Mouse (Mus musculus) CH12.LX (cell line): ENCODE results near the gene Mon2. TPM values are rescaled to one million over a fixed set of nuclear protein-coding genes. Genes with fewer than 3 reads are reported as not detected.

ENCODE experiments used
- DNase-seq: peaks from one replicate; pipeline ENCODE4 v3.0.0-alpha.2; 2013; ENCODE audit errors: extremely low read depth
- H3K27ac ChIP-seq: 2 replicates; pipeline ENCODE4 v1.5.1; 2012; ENCODE audit warnings: low read depth, mild to moderate bottlenecking, control low read depth, moderate library complexity; ENCODE audit not compliant: insufficient read depth
- H3K27me3 ChIP-seq: replicated peaks from 2 replicates; pipeline ENCODE3; 2012; ENCODE audit warnings: inconsistent platforms
- H3K36me3 ChIP-seq, 2 experiments: replicated peaks in 1 of 2; 2 replicates each; pipeline versions ENCODE3 to v1.6.1; 2012; ENCODE audit warnings: inconsistent platforms in 1 of 2, low read length in 1 of 2, mild to moderate bottlenecking in 1 of 2, mixed read lengths in 1 of 2, moderate library complexity in 1 of 2; ENCODE audit not compliant: control insufficient read depth in 1 of 2, insufficient read depth in 1 of 2
- H3K4me1 ChIP-seq, 2 experiments: 2 replicates each; pipeline ENCODE4 v1.6.1; 2012; ENCODE audit warnings: inconsistent platforms in 1 of 2, moderate library complexity in 1 of 2; ENCODE audit not compliant: insufficient read depth in 2 of 2, control insufficient read depth in 1 of 2
- H3K4me2 ChIP-seq: 2 replicates; pipeline ENCODE4 v1.6.1; 2012; ENCODE audit warnings: low read depth, mild to moderate bottlenecking, control low read depth; ENCODE audit not compliant: poor library complexity, insufficient read depth, severe bottlenecking
- H3K4me3 ChIP-seq, 3 experiments: fragments of 150-350 bp in 1 of 3; sonication (generic) in 1 of 3; replicated peaks in 1 of 3; 2 replicates each; pipeline versions ENCODE3 to v1.5.1; 2011 to 2012; ENCODE audit warnings: low read depth in 2 of 3, low read length in 2 of 3, mild to moderate bottlenecking in 2 of 3, moderate library complexity in 2 of 3, control low read depth in 1 of 3, improper control_type of control experiment in 1 of 3, inconsistent platforms in 1 of 3, mixed read lengths in 1 of 3; ENCODE audit not compliant: poor library complexity in 1 of 3
- H3K79me2 ChIP-seq: replicated peaks from 2 replicates; pipeline ENCODE4 v1.6.1; 2012; ENCODE audit warnings: mild to moderate bottlenecking, moderate library complexity; ENCODE audit not compliant: control insufficient read depth, poor library complexity, insufficient read depth, severe bottlenecking; ENCODE audit errors: extremely low read depth
- H3K9ac ChIP-seq: 2 replicates; pipeline ENCODE4 v1.6.1; 2012; ENCODE audit warnings: low read depth, mild to moderate bottlenecking, control low read depth, moderate library complexity; ENCODE audit not compliant: insufficient read depth
- H3K9me3 ChIP-seq: replicated peaks from 2 replicates; pipeline ENCODE3; 2012; ENCODE audit warnings: low read length, inconsistent platforms, mixed read lengths
- BHLHE40 ChIP-seq: IDR thresholded peaks from 2 replicates; pipeline ENCODE4 v1.6.1; 2011; ENCODE audit warnings: mild to moderate bottlenecking, low read depth, low read length, improper control_type of control experiment
- CHD2 ChIP-seq: IDR thresholded peaks from 2 replicates; pipeline ENCODE4 v1.6.1; 2011; ENCODE audit warnings: low read length, improper control_type of control experiment
- EP300 ChIP-seq: IDR thresholded peaks from 2 replicates; pipeline ENCODE4 v1.6.1; 2011; ENCODE audit warnings: low read length, improper control_type of control experiment
- IRF4 ChIP-seq: IDR thresholded peaks from 2 replicates; pipeline ENCODE4 v1.6.1; 2014; ENCODE audit warnings: low read depth, mild to moderate bottlenecking, inconsistent platforms, low read length, improper control_type of control experiment
- JUN ChIP-seq: IDR thresholded peaks from 2 replicates; pipeline ENCODE4 v1.6.1; 2011; ENCODE audit warnings: low read depth, mild to moderate bottlenecking, low read length, improper control_type of control experiment, moderate library complexity; ENCODE audit not compliant: insufficient read depth
- MAFK ChIP-seq: IDR thresholded peaks from 2 replicates; pipeline ENCODE4 v1.6.1; 2011; ENCODE audit warnings: low read length, improper control_type of control experiment; ENCODE audit not compliant: insufficient replicate concordance
- MAX ChIP-seq: IDR thresholded peaks from 2 replicates; pipeline ENCODE4 v1.6.1; 2011; ENCODE audit warnings: low read length, improper control_type of control experiment
- MXI1 ChIP-seq: IDR thresholded peaks from 2 replicates; pipeline ENCODE4 v1.6.1; 2011; ENCODE audit warnings: mild to moderate bottlenecking, low read depth, low read length, improper control_type of control experiment
- NELFE ChIP-seq: IDR thresholded peaks from 2 replicates; pipeline ENCODE4 v1.6.1; 2011; ENCODE audit warnings: low read depth, low read length, improper control_type of control experiment
- POLR2AphosphoS2 ChIP-seq: IDR thresholded peaks from 2 replicates; pipeline ENCODE4 v1.6.1; 2011; ENCODE audit warnings: low read depth, low read length, improper control_type of control experiment
- RAD21 ChIP-seq: IDR thresholded peaks from 2 replicates; pipeline ENCODE4 v1.6.1; 2011; ENCODE audit warnings: low read depth, mild to moderate bottlenecking, low read length, improper control_type of control experiment, moderate library complexity
- SMC3 ChIP-seq: IDR thresholded peaks from 2 replicates; pipeline ENCODE4 v1.6.1; 2011; ENCODE audit warnings: low read depth, low read length, improper control_type of control experiment
- TBP ChIP-seq: conservative IDR thresholded peaks from 2 replicates; pipeline ENCODE4 v1.6.1; 2011; ENCODE audit warnings: low read depth, low read length, improper control_type of control experiment
- TCF12 ChIP-seq: IDR thresholded peaks from 2 replicates; pipeline ENCODE4 v1.6.1; 2014; ENCODE audit warnings: low read depth, mild to moderate bottlenecking, inconsistent platforms, low read length, improper control_type of control experiment
- USF2 ChIP-seq: conservative IDR thresholded peaks from 2 replicates; pipeline ENCODE4 v1.6.1; 2011; ENCODE audit warnings: low read depth, low read length, improper control_type of control experiment
- ZKSCAN1 ChIP-seq: IDR thresholded peaks from 2 replicates; pipeline ENCODE4 v1.6.1; 2012; ENCODE audit warnings: low read depth, inconsistent platforms, low read length, improper control_type of control experiment, borderline replicate concordance
- dilution Hi-C: fragments of 300-500 bp; cut with MboI; formaldehyde crosslinking; loops from 2 replicates; pipeline ENCODE4 v1.14.3; 2020; ENCODE audit warnings: low sequenced_read_pairs; ENCODE audit not compliant: extremely low pct_unique_long_range_greater_than_20kb, extremely low pct_ligation_motif_present
- in situ Hi-C: fragments of 300-500 bp; cut with MboI; formaldehyde crosslinking; loops from 3 replicates; pipeline ENCODE4 v1.14.3; 2019; ENCODE audit warnings: low sequenced_read_pairs, low pct_ligation_motif_present, low pct_unique_long_range_greater_than_20kb, mixed read lengths
- polyA plus RNA-seq: library from polyadenylated mRNA; unstranded; fragments of >175 nt; gene quantifications from 2 replicates; pipeline ENCODE4 v1.2.1, GENCODE M21; 2012; ENCODE audit warnings: low read depth; ENCODE audit not compliant: insufficient read length
- total RNA-seq, 2 experiments: library from RNA; depleted of rRNA; stranded (reverse); fragments of 300-350 nt in 1 of 2; fragments of >200 nt in 1 of 2; gene quantifications; 2 replicates each; pipeline ENCODE4 v1.2.3; 2012 to 2014

Gene Mon2
- total and polyA plus RNA-seq, 3 experiments = 18.6 to 31.0 (median 28.8) TPM

- in situ Hi-C loops = no loop called here
- Histone ChIP-seq H3K4me2 (no peak overlapping the region), H3K27ac (no peak overlapping the region)
- DNase-seq = no peak
- TF ChIP-seq CHD2 (no peak), TCF12 (no peak)
- TF ChIP-seq, all 38 proteins: peak for 0
- Histone ChIP-seq H3K27me3 (no peaks in the 10 kb centered on the region), H3K4me3 (no peak overlapping the region), H3K36me3 (peaks cover 67 to 92% of the 10 kb centered on the region in 2 experiments), H3K79me2 (no peaks in the 10 kb centered on the region), H3K9ac (no peak overlapping the region), H3K4me1 (no peaks in the 10 kb centered on the region), H3K9me3 (no peaks in the 10 kb centered on the region)
- dilution Hi-C loops = no loop called here
Measured at GRCm38 (mm10) chr10:123116861-123117260, 40.6 kb upstream of the Mon2 start.

- no peak for DNase-seq
- no peak for TF ChIP-seq MAFK
- TF ChIP-seq ZKSCAN1 = no peak
- no peak for TF ChIP-seq BHLHE40
- TF ChIP-seq MXI1 = no peak
- TF ChIP-seq USF2 = no peak
- TF ChIP-seq SMC3 = no peak
- TF ChIP-seq TCF12 = no peak
- TF ChIP-seq JUN = no peak
- no peak for TF ChIP-seq POLR2AphosphoS2
- no peak for TF ChIP-seq TBP
- no peak for TF ChIP-seq IRF4
- TF ChIP-seq NELFE = no peak
- no peak for TF ChIP-seq MAX
- no peak for TF ChIP-seq RAD21
- no peak for TF ChIP-seq EP300
- TF ChIP-seq, all 38 proteins: peak for 0
Measured at GRCm38 (mm10) chr10:123113466-123113865, 37.2 kb upstream of the Mon2 start.

More at GRCm38 (mm10) chr10:123113466-123113865, 37.2 kb upstream of the Mon2 start:
- in situ Hi-C loops (no loop called here), dilution Hi-C loops (no loop called here)
- H3K4me1 ChIP-seq = no peaks in the 10 kb centered on the region
- no peaks in the 10 kb centered on the region for H3K9me3 ChIP-seq
- no peak overlapping the region for H3K9ac ChIP-seq
- H3K27me3 ChIP-seq = no peaks in the 10 kb centered on the region
- H3K4me3 ChIP-seq = no peak overlapping the region
- H3K27ac ChIP-seq = no peak overlapping the region
- H3K4me2 ChIP-seq = no peak overlapping the region
- peaks cover 53 to 81% of the 10 kb centered on the region in 2 experiments for H3K36me3 ChIP-seq
- H3K79me2 ChIP-seq = no peaks in the 10 kb centered on the region
